Mouse (Mus musculus): Measurements from ENCODE around the gene Plxnb3. TPM values are rescaled to one million over a fixed set of nuclear protein-coding genes. Genes with fewer than 3 reads are reported as not detected.

Gene Plxnb3
- polyA plus RNA-seq, 1 experiment, result not detected

GRCm38 (mm10) chrX:73774168-73774760, 17.4 kb downstream of the Plxnb3 start, which contains the start of gene Srpk3:
Gene Srpk3 (plus strand): TSS chrX:73774405.
- Histone ChIP-seq H3K4me3 (ENCODE audit: low read depth, low read length) (no peak within 1 kb of the TSS), H3K27ac (ENCODE audit: insufficient read depth, low read length) (no peak within 1 kb of the TSS), H3K36me3 (ENCODE audit: control insufficient read depth, insufficient read depth, low read length, poor library complexity, severe bottlenecking) (peaks cover 9% of the 10 kb centered on the region), H3K9me3 (replicated peaks; ENCODE audit: control insufficient read depth, insufficient read depth, low read length, poor library complexity, severe bottlenecking) (no peaks in the 10 kb centered on the region), H3K4me1 (ENCODE audit: control insufficient read depth, insufficient read depth, low read length) (no peaks in the 10 kb centered on the region), H3K27me3 (ENCODE audit: control insufficient read depth, insufficient read depth, low read length, poor library complexity, severe bottlenecking) (no peaks in the 10 kb centered on the region), H3K9ac (ENCODE audit: low read depth, poor library complexity, severe bottlenecking) (no peak within 1 kb of the TSS)
- TF ChIP-seq CTCF (IDR thresholded peaks at IDR 0.05; ENCODE audit: low read depth, low read length), result no peak
- no peak for TF ChIP-seq POLR2A (IDR thresholded peaks at IDR 0.05; ENCODE audit: insufficient read depth, low read length)
- TF ChIP-seq EP300 (IDR thresholded peaks at IDR 0.05; ENCODE audit: insufficient read depth, low read depth, low read length), result no peak

DNA sequence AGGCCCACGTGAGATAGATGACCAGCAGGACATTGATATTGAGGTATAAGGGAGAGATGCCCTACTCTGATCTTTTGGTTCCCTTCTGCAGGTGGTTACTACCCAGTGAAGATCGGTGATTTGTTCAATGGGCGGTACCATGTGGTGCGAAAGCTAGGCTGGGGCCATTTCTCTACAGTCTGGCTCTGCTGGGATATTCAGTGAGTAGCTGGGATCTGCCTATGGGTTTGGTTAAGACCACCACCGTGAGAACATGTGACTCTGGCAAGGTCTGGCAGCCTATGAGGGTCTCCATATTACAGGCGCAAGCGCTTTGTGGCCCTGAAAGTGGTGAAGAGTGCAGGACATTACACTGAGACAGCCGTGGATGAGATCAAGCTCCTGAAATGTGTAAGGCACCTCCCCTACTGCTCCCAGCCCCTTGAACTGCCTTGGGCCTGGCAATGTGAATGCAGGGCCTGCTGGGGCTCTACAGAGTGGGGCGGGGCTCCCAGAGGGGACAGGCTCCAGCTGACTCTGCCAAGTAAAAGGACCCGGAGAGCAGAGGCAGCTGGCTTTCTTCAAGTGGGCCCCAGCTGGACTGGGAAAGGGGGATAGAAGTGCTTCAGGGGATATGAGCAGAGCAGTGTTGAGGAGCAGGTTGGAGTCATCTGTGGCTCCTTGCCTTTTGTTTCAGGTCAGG, 18.1 kb downstream of the Plxnb3 start:
- no peaks in the 10 kb centered on the region for H3K27me3 ChIP-seq (ENCODE audit: control insufficient read depth, insufficient read depth, low read length, poor library complexity, severe bottlenecking)
- H3K4me3 ChIP-seq (ENCODE audit: low read depth, low read length), result no peak overlapping the region
- H3K36me3 ChIP-seq (ENCODE audit: control insufficient read depth, insufficient read depth, low read length, poor library complexity, severe bottlenecking), result peaks cover 15% of the 10 kb centered on the region
- H3K9me3 ChIP-seq (replicated peaks; ENCODE audit: control insufficient read depth, insufficient read depth, low read length, poor library complexity, severe bottlenecking), result no peaks in the 10 kb centered on the region
- H3K4me1 ChIP-seq (ENCODE audit: control insufficient read depth, insufficient read depth, low read length), result no peaks in the 10 kb centered on the region
- H3K9ac ChIP-seq (ENCODE audit: low read depth, poor library complexity, severe bottlenecking), result no peak overlapping the region
- H3K27ac ChIP-seq (ENCODE audit: insufficient read depth, low read length), result no peak overlapping the region
- TF ChIP-seq CTCF (IDR thresholded peaks at IDR 0.05; ENCODE audit: low read depth, low read length), result no peak
- no peak for TF ChIP-seq POLR2A (IDR thresholded peaks at IDR 0.05; ENCODE audit: insufficient read depth, low read length)
- TF ChIP-seq EP300 (IDR thresholded peaks at IDR 0.05; ENCODE audit: insufficient read depth, low read depth, low read length), result no peak

- Histone ChIP-seq H3K9me3 (replicated peaks; ENCODE audit: control insufficient read depth, insufficient read depth, low read length, poor library complexity, severe bottlenecking) (no peaks in the 10 kb centered on the region), H3K36me3 (ENCODE audit: control insufficient read depth, insufficient read depth, low read length, poor library complexity, severe bottlenecking) (peaks cover 35% of the 10 kb centered on the region), H3K9ac (ENCODE audit: low read depth, poor library complexity, severe bottlenecking) (no peak overlapping the region), H3K27me3 (ENCODE audit: control insufficient read depth, insufficient read depth, low read length, poor library complexity, severe bottlenecking) (no peaks in the 10 kb centered on the region), H3K27ac (ENCODE audit: insufficient read depth, low read length) (no peak overlapping the region), H3K4me3 (ENCODE audit: low read depth, low read length) (no peak overlapping the region), H3K4me1 (ENCODE audit: control insufficient read depth, insufficient read depth, low read length) (no peaks in the 10 kb centered on the region)
- TF ChIP-seq EP300 (IDR thresholded peaks at IDR 0.05; ENCODE audit: insufficient read depth, low read depth, low read length), result no peak
- no peak for TF ChIP-seq POLR2A (IDR thresholded peaks at IDR 0.05; ENCODE audit: insufficient read depth, low read length)
- no peak for TF ChIP-seq CTCF (IDR thresholded peaks at IDR 0.05; ENCODE audit: low read depth, low read length)
These were observed 25.3 kb downstream of the Plxnb3 start for GRCm38 (mm10) chrX:73782227-73782626.

DNA sequence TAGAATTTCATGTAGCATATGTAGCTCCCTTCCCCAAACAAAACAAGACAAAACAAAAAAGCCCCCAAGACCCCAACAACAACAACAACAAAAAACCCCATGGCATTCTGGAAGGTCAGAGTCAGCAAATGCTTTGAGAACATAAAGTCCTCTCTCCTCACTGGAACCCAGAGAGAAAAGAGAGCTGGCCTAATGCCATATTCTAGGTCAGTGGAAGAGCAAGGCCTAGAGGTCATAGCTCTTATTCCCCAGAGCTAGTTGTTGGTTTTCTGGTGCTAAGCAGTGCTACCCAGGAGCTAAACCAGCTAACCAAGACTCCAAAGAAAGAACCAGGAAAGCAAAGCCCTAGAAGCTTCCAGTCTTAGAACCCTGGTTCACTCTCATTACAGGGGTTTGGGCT, 28.8 kb downstream of the Plxnb3 start:
- H3K4me1 ChIP-seq (ENCODE audit: control insufficient read depth, insufficient read depth, low read length), result no peaks in the 10 kb centered on the region
- no peaks in the 10 kb centered on the region for H3K27me3 ChIP-seq (ENCODE audit: control insufficient read depth, insufficient read depth, low read length, poor library complexity, severe bottlenecking)
- peak overlapping the region; percentile 95 for H3K4me3 ChIP-seq (ENCODE audit: low read depth, low read length)
- TF ChIP-seq EP300 (IDR thresholded peaks at IDR 0.05; ENCODE audit: insufficient read depth, low read depth, low read length) (no peak), CTCF (IDR thresholded peaks at IDR 0.05; ENCODE audit: low read depth, low read length) (no peak), POLR2A (IDR thresholded peaks at IDR 0.05; ENCODE audit: insufficient read depth, low read length) (no peak)
- peak overlapping the region; percentile 63 for H3K27ac ChIP-seq (ENCODE audit: insufficient read depth, low read length)
- no peaks in the 10 kb centered on the region for H3K9me3 ChIP-seq (replicated peaks; ENCODE audit: control insufficient read depth, insufficient read depth, low read length, poor library complexity, severe bottlenecking)
- H3K9ac ChIP-seq (ENCODE audit: low read depth, poor library complexity, severe bottlenecking), result peak overlapping the region; percentile 79
- H3K36me3 ChIP-seq (ENCODE audit: control insufficient read depth, insufficient read depth, low read length, poor library complexity, severe bottlenecking), result peaks cover 18% of the 10 kb centered on the region; the same call in 1 of the 2 replicates

DNA sequence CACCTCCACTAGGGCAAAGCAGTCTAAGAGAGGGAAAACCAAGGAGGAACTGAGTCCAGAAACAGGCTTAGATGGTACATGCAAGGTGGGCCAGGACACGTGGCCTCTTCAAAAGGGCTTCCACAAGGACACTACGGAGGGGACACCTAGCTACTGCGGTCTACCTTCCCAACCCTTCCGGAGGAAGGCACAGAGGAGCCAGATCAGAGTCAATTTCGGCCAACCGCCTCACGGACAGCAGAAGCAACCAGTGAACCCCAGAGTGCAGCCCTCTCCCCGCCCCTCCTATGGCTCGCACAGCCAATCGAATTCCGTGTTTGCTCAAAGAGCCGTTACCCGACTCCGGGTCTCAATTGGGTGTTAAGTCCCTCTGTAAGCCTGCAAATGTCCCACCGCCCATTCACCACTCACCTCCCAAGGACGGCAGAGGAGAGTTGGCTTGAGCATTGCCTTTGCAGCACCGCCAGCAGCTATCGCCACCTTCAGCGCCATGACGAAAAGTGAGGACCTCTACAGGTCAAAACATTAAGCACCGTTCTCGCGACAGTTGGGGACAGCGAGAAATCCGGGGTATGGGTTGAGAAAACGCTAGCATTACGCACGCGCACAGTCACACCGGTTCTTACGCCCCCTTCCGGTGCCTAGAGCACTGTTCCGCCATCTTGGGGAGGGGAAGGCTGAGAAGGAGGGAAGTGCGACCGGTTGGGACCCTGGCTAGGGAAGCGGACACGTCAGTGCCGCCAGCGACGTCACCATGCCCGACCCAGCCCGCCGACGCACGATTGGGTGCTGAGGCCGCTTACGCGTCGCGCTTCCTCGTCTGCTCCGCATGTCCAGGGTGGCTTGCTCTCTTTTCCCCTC, 29.7 kb downstream of the Plxnb3 start, which contains the start of the genes Idh3g and Ssr4:
Gene Idh3g, minus strand, starts transcription at position 534 of the 861 bp plus-strand sequence.
Gene Ssr4, plus strand, starts transcription at position 665 of the 861 bp plus-strand sequence.
- no peak for TF ChIP-seq CTCF (IDR thresholded peaks at IDR 0.05; ENCODE audit: low read depth, low read length)
- TF ChIP-seq POLR2A (IDR thresholded peaks at IDR 0.05; ENCODE audit: insufficient read depth, low read length), result no peak
- TF ChIP-seq EP300 (IDR thresholded peaks at IDR 0.05; ENCODE audit: insufficient read depth, low read depth, low read length), result no peak
- peaks cover 14% of the 10 kb centered on the region; the same call in 1 of the 2 replicates for H3K36me3 ChIP-seq (ENCODE audit: control insufficient read depth, insufficient read depth, low read length, poor library complexity, severe bottlenecking)
- H3K9me3 ChIP-seq (replicated peaks; ENCODE audit: control insufficient read depth, insufficient read depth, low read length, poor library complexity, severe bottlenecking), result no peaks in the 10 kb centered on the region
- no peaks in the 10 kb centered on the region for H3K27me3 ChIP-seq (ENCODE audit: control insufficient read depth, insufficient read depth, low read length, poor library complexity, severe bottlenecking)
- H3K27ac ChIP-seq (ENCODE audit: insufficient read depth, low read length), result peak within 1 kb of the TSS; percentile 76
- H3K4me3 ChIP-seq (ENCODE audit: low read depth, low read length), result peak within 1 kb of the TSS; percentile 95
- H3K9ac ChIP-seq (ENCODE audit: low read depth, poor library complexity, severe bottlenecking), result peak within 1 kb of the TSS; percentile 79
- no peaks in the 10 kb centered on the region for H3K4me1 ChIP-seq (ENCODE audit: control insufficient read depth, insufficient read depth, low read length)

Data from ES-Bruce4 (cell line).